Mouse (Mus musculus) hindbrain, postnatal 0 days (tissue): Measurements from ENCODE around the gene Fads2. TPM values are rescaled to one million over a fixed set of nuclear protein-coding genes. Genes with fewer than 3 reads are reported as not detected.

Experiments
- ATAC-seq: fragments of 200-750 bp; cut with Nextera tagmentation; 2 replicates; pipeline ENCODE4 v1.8.0; 2017; ENCODE audit warnings: mild to moderate bottlenecking, moderate TSS enrichment, moderate library complexity
- DNase-seq: peaks from one replicate; pipeline ENCODE4 v3.0.0-alpha.2; 2015; ENCODE audit warnings: low spot score
- H3K27ac ChIP-seq: fragments of 300-500 bp; sonication (generic); 2 replicates; pipeline ENCODE4 v1.5.1; 2014; ENCODE audit warnings: mild to moderate bottlenecking
- H3K27me3 ChIP-seq: fragments of 300-500 bp; sonication (generic); 2 replicates; pipeline ENCODE4 v1.6.1; 2014; ENCODE audit warnings: low read length, mixed read lengths; ENCODE audit not compliant: insufficient read depth
- H3K36me3 ChIP-seq: fragments of 300-500 bp; sonication (generic); 2 replicates; pipeline ENCODE4 v1.6.1; 2014; ENCODE audit warnings: low read length, mixed read lengths; ENCODE audit not compliant: insufficient read depth
- H3K4me1 ChIP-seq: fragments of 300-500 bp; sonication (generic); 2 replicates; pipeline ENCODE4 v1.6.1; 2014; ENCODE audit warnings: antibody characterized with exemption, low read length, mixed read lengths; ENCODE audit not compliant: insufficient read depth
- H3K4me2 ChIP-seq: fragments of 300-500 bp; sonication (generic); 2 replicates; pipeline ENCODE4 v1.6.1; 2014; ENCODE audit warnings: low read depth, mild to moderate bottlenecking, low read length, moderate library complexity, mixed read lengths
- H3K4me3 ChIP-seq: fragments of 300-500 bp; sonication (generic); 2 replicates; pipeline ENCODE4 v1.5.1; 2014; ENCODE audit warnings: low read length
- H3K9ac ChIP-seq: fragments of 300-500 bp; sonication (generic); replicated peaks from 2 replicates; pipeline ENCODE4 v1.6.1; 2014; ENCODE audit warnings: mild to moderate bottlenecking, low read length, moderate library complexity, mixed read lengths
- H3K9me3 ChIP-seq: fragments of 300-500 bp; sonication (generic); 2 replicates; pipeline ENCODE4 v1.6.1; 2016; ENCODE audit warnings: low read length, mixed read lengths
- CTCF ChIP-seq: IDR thresholded peaks from 2 replicates; pipeline ENCODE4 v1.5.1; 2016; ENCODE audit warnings: antibody characterized with exemption, control low read depth, low read depth
- WGBS: fragments of 180-500 bp; shearing (Covaris S2); extraction: QIAGEN DNeasy Blood & Tissue Kit; methylation state at CpG from one replicate; pipeline ENCODE4 v1.1.7; 2014; 5-methylcytosine and 5-hydroxymethylcytosine counted together
- polyA plus RNA-seq: library from polyadenylated mRNA; unstranded; fragments of >200 nt; fragmentation: Nextera tagmentation; extraction: Ambion mirVana; gene quantifications from 2 replicates; pipeline ENCODE4 v1.2.1, GENCODE M21; 2015
- total RNA-seq: library from RNA; depleted of rRNA; stranded (reverse); fragments of >200 nt; gene quantifications from 2 replicates; pipeline ENCODE4 v1.2.3, GENCODE M21; 2014

Fads2 gene
- total and polyA plus RNA-seq, 2 experiments from 2014 or later = 260 to 330 TPM

- WGBS = 96% methylated on average over 2 of the region's 2 CpGs
- no peak for ATAC-seq
These were observed 61.9 kb downstream of the Fads2 start for GRCm38 (mm10) chr19:10039615-10040014.

GRCm38 (mm10) chr19:10038910-10039309 is 62.6 kb downstream of the Fads2 start:
- peak; percentile 56 for DNase-seq

More at GRCm38 (mm10) chr19:10039615-10040014, 61.9 kb downstream of the Fads2 start:
- TF ChIP-seq CTCF = peak; percentile 53
- Histone ChIP-seq H3K4me3 (no peak overlapping the region), H3K27ac (no peak overlapping the region), H3K36me3 (no peaks in the 10 kb centered on the region), H3K9me3 (no peaks in the 10 kb centered on the region), H3K27me3 (no peaks in the 10 kb centered on the region), H3K4me2 (no peak overlapping the region), H3K9ac (no peak overlapping the region), H3K4me1 (peaks cover 18% of the 10 kb centered on the region; the same call in 1 of the 2 replicates)
- DNase-seq = no peak

GRCm38 (mm10) chr19:10038364-10038763 is 63.2 kb downstream of the Fads2 start:
- no peak for ATAC-seq
- 75% methylated on average over 3 of the region's 3 CpGs for WGBS
- H3K36me3 ChIP-seq = no peaks in the 10 kb centered on the region
- no peak overlapping the region for H3K27ac ChIP-seq
- DNase-seq = no peak
- H3K4me3 ChIP-seq = no peak overlapping the region
- H3K4me1 ChIP-seq = peaks cover 11% of the 10 kb centered on the region; the same call in 1 of the 2 replicates
- TF ChIP-seq CTCF = no peak
- H3K9ac ChIP-seq = no peak overlapping the region
- H3K27me3 ChIP-seq = no peaks in the 10 kb centered on the region
- H3K4me2 ChIP-seq = no peak overlapping the region
- H3K9me3 ChIP-seq = no peaks in the 10 kb centered on the region

More at GRCm38 (mm10) chr19:10038910-10039309, 62.6 kb downstream of the Fads2 start:
- no peak overlapping the region for H3K9ac ChIP-seq
- no peaks in the 10 kb centered on the region for H3K27me3 ChIP-seq
- no peak overlapping the region for H3K27ac ChIP-seq
- H3K4me1 ChIP-seq = peaks cover 17% of the 10 kb centered on the region; the same call in 1 of the 2 replicates
- ATAC-seq = no peak
- no peaks in the 10 kb centered on the region for H3K9me3 ChIP-seq
- whole genome bisulfite sequencing = 25% methylated on average over 3 of the region's 3 CpGs
- TF ChIP-seq CTCF = no peak
- H3K4me3 ChIP-seq = no peak overlapping the region
- no peak overlapping the region for H3K4me2 ChIP-seq
- no peaks in the 10 kb centered on the region for H3K36me3 ChIP-seq

GRCm38 (mm10) chr19:10037534-10037933 is 64.0 kb downstream of the Fads2 start:
- H3K36me3 ChIP-seq = no peaks in the 10 kb centered on the region; the same call in 1 of the 2 replicates
- ATAC-seq (no peak), DNase-seq (no peak)
- 56% methylated on average over 2 of the region's 2 CpGs for WGBS
- H3K27me3 ChIP-seq = no peaks in the 10 kb centered on the region
- no peak for TF ChIP-seq CTCF
- no peak overlapping the region for H3K4me3 ChIP-seq
- H3K4me1 ChIP-seq = peaks cover 3% of the 10 kb centered on the region; the same call in 1 of the 2 replicates
- H3K9me3 ChIP-seq = no peaks in the 10 kb centered on the region
- no peak overlapping the region for H3K9ac ChIP-seq
- no peak overlapping the region for H3K4me2 ChIP-seq
- H3K27ac ChIP-seq = no peak overlapping the region

GRCm38 (mm10) chr19:10034785-10035447 is 66.6 kb downstream of the Fads2 start:
- Histone ChIP-seq H3K27me3 (no peaks in the 10 kb centered on the region), H3K9ac (no peak overlapping the region), H3K27ac (no peak overlapping the region), H3K4me2 (no peak overlapping the region), H3K4me3 (no peak overlapping the region), H3K9me3 (no peaks in the 10 kb centered on the region), H3K36me3 (no peaks in the 10 kb centered on the region; the same call in 1 of the 2 replicates), H3K4me1 (no peaks in the 10 kb centered on the region)
- peak; percentile 78 for DNase-seq
- 54% methylated on average over 8 of the region's 8 CpGs for WGBS
- peak; percentile 74; the same call in 1 of the 2 replicates for ATAC-seq
- peak; percentile 91 for TF ChIP-seq CTCF

GRCm38 (mm10) chr19:10034356-10034755 is 67.2 kb downstream of the Fads2 start:
- no peaks in the 10 kb centered on the region for H3K4me1 ChIP-seq
- H3K9ac ChIP-seq = no peak overlapping the region
- no peaks in the 10 kb centered on the region for H3K9me3 ChIP-seq
- H3K27ac ChIP-seq = no peak overlapping the region
- TF ChIP-seq CTCF = no peak
- no peak overlapping the region for H3K4me3 ChIP-seq
- 78% methylated on average over 5 of the region's 5 CpGs for WGBS
- no peak overlapping the region for H3K4me2 ChIP-seq
- ATAC-seq (no peak), DNase-seq (no peak)
- peaks cover 4% of the 10 kb centered on the region; the same call in 1 of the 2 replicates for H3K36me3 ChIP-seq
- H3K27me3 ChIP-seq = no peaks in the 10 kb centered on the region
